Mouse (Mus musculus) midbrain, embryonic 12.5 days (tissue): ENCODE data around the gene Lmntd1. TPM values are rescaled to one million over a fixed set of nuclear protein-coding genes. Genes with fewer than 3 reads are reported as not detected.

Source experiments
- ATAC-seq: fragments of 200-750 bp; cut with Nextera tagmentation; 2 replicates; pipeline ENCODE4 v1.8.0; 2017; ENCODE audit warnings: low read depth, moderate TSS enrichment, moderate library complexity; ENCODE audit not compliant: low FRiP score
- H3K27ac ChIP-seq: fragments of 300-500 bp; sonication (generic); replicated peaks from 2 replicates; pipeline ENCODE4 v1.5.1; 2016; ENCODE audit warnings: mild to moderate bottlenecking
- H3K27me3 ChIP-seq: fragments of 300-500 bp; sonication (generic); 2 replicates; pipeline ENCODE4 v1.6.1; 2016; ENCODE audit warnings: mild to moderate bottlenecking
- H3K36me3 ChIP-seq: fragments of 300-500 bp; sonication (generic); 2 replicates; pipeline ENCODE4 v1.6.1; 2016
- H3K4me1 ChIP-seq: fragments of 300-500 bp; sonication (generic); 2 replicates; pipeline ENCODE4 v1.6.1; 2016
- H3K4me2 ChIP-seq: fragments of 300-500 bp; sonication (generic); replicated peaks from 2 replicates; pipeline ENCODE4 v1.6.1; 2016; ENCODE audit warnings: mild to moderate bottlenecking, moderate library complexity
- H3K4me3 ChIP-seq: fragments of 300-500 bp; sonication (generic); 2 replicates; pipeline ENCODE4 v1.5.1; 2016; ENCODE audit warnings: mild to moderate bottlenecking
- H3K9ac ChIP-seq: fragments of 300-500 bp; sonication (generic); replicated peaks from 2 replicates; pipeline ENCODE4 v1.6.1; 2016; ENCODE audit warnings: mild to moderate bottlenecking, moderate library complexity
- H3K9me3 ChIP-seq: fragments of 300-500 bp; sonication (generic); 2 replicates; pipeline ENCODE4 v1.6.1; 2016; ENCODE audit warnings: mild to moderate bottlenecking
- WGBS: fragments of 180-500 bp; shearing (Covaris S2); methylation state at CpG from one replicate; pipeline ENCODE4 v1.1.7; 2016; 5-methylcytosine and 5-hydroxymethylcytosine counted together
- polyA plus RNA-seq: library from polyadenylated mRNA; unstranded; fragments of >200 nt; fragmentation: Nextera tagmentation; extraction: Ambion mirVana; gene quantifications from 2 replicates; pipeline ENCODE4 v1.2.1, GENCODE M21; 2016

The Lmntd1 gene
- polyA plus RNA-seq, 1 experiment from 2014 or later: 0.46 TPM

DNA sequence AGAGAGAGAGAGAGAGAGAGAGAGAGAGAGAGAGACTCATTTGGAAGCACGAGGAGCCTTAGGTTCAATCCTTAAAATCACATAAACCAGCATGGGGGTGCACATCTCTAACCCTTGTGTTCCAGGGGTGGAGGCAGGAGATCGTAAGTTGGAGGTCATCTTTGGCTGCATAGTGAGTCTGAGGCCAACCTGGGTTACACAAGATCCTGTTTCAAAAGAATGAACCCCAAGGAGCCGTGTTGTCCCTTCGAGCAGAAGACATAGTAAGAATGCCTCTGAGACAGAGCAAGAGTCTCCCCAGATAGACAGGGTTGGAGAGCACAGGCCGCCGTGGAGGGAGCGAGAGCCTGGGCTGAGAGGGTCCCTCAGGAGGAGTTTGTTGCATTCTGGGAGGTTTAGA lies 291.9 kb downstream of the Lmntd1 start:
- WGBS: 85% methylated on average over 7 of the region's 7 CpGs
- H3K9me3 ChIP-seq: no peaks in the 10 kb centered on the region
- no peak overlapping the region for H3K27ac ChIP-seq
- no peak overlapping the region for H3K9ac ChIP-seq
- ATAC-seq: no peak
- no peak overlapping the region for H3K4me2 ChIP-seq
- no peaks in the 10 kb centered on the region for H3K36me3 ChIP-seq
- H3K4me3 ChIP-seq: no peak overlapping the region
- H3K4me1 ChIP-seq: no peaks in the 10 kb centered on the region
- H3K27me3 ChIP-seq: no peaks in the 10 kb centered on the region

DNA sequence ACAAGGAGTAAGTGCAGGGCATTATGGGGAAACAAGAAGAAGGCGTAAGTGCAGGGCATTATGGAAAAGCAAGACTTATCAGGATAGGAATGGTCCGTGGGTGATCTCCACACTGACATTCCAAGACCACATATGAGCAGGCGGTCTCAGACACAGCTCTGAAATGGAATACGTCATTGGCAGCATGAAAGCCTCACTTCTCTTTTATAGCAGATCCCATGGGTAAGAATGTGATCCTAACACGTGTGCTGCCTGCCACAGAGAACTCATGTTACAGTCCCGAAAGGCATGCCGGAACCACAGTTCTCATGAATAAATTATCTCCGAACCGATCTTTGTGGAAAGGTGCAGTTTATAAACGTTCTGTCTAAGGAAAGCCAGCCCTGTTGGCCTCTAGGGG lies 294.0 kb downstream of the Lmntd1 start:
- Histone ChIP-seq H3K27me3 (no peaks in the 10 kb centered on the region), H3K4me2 (no peak overlapping the region), H3K36me3 (no peaks in the 10 kb centered on the region), H3K9ac (no peak overlapping the region), H3K27ac (no peak overlapping the region), H3K9me3 (no peaks in the 10 kb centered on the region), H3K4me1 (no peaks in the 10 kb centered on the region), H3K4me3 (no peak overlapping the region)
- no peak for ATAC-seq
- 82% methylated on average over 10 of the region's 10 CpGs for WGBS

Other genes starting within 250 kb of the Lmntd1 start
- gene Tuba3b, start 1.4 kb upstream of the Lmntd1 start, polyA plus RNA-seq: not detected in 2 replicates
- 4.4 and 5.0 TPM in 2 replicates for gene Rassf8, start 132.4 kb upstream of the Lmntd1 start, polyA plus RNA-seq